Mouse (Mus musculus): Measurements from ENCODE around the gene Tbc1d23. TPM values are rescaled to one million over a fixed set of nuclear protein-coding genes. Genes with fewer than 3 reads are reported as not detected.

Gene Tbc1d23
- polyA plus RNA-seq, 1 experiment from 2014 or later: 22.3 TPM

DNA sequence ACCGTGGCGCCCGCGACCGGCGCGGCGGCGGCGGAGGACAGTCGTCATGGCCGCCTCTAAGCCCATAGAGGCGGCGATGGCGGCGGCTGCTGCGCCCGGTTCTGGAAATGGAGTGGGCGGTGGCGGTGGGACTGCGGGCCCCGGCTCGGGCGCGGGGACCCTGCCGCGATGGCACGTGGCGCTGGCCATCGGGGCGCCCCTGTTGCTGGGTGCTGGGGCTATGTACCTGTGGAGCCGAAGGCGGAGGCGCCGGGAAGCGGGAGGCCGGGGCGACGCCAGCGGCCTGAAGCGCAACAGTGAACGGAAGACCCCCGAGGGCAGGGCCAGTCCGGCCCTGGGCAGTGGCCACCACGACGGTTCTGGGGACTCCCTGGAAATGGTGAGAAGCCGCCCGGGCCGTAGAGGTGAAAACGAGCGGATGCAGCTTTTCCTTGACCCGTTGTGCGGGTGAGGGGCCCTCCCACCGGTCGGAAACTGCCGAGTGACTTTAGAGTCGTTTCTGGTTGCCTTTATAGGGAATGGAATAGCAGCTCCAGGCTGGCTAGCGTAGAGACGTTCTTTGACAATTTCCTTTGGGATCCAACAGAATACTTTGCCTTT, 109.4 kb downstream of the Tbc1d23 start:
- under 1% methylated on average over 59 of the region's 59 CpGs for WGBS

DNA sequence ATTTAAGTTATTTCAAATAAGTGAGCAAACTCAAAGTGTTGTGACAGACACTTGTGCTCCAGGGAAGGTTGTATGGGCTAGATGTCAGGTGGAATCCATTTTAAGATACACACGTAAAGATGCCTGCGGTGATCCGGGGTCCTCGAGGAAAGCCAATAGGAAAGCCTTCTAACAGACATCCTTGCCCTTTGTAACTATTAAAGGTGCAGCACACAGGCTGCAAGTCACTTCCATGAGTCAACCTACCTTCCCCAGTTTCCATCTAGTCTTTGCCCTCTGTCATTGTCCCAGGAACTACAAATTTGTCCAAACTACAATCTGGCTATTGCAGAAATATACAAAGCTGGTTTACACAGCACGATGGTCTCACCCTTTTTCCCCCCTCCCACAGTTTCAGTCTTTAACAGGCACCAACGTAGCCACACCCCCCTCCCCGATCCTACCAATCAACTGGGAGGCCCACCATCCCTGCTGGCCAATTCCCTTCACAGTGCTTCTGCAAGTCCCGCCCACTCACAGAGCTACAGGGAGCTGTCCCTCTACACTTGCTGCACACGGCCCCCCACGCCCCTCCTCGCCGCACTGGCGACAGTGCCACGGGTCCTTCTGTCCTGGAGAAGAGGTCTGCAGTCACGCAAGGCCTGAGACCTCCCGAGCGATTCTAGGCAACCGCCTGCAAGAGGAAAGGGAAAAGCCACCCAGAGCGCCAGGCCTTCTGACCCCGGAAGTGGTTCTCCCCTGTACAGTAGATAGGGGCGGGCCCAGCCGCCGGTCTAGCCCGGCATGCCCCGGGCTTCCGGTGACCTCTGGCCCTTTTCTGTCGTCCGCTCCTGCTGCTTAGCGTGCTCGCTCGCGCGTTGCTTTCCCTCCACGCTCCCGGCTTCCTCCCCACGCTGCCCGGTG, 110.1 kb downstream of the Tbc1d23 start, which contains the start of gene Tomm70a:
Gene Tomm70a, plus strand, starts transcription at position 791 of the 903 bp plus-strand sequence.
- ATAC-seq: peak; percentile 99
- Histone ChIP-seq H3K36me3 (ENCODE audit: control insufficient read depth, insufficient read depth) (no peaks in the 10 kb centered on the region), H3K27me3 (replicated peaks; ENCODE audit: control insufficient read depth, insufficient read depth, low read length) (no peaks in the 10 kb centered on the region), H3K4me1 (replicated peaks; ENCODE audit: control insufficient read depth, insufficient read depth, low read length) (no peaks in the 10 kb centered on the region), H3K9ac (ENCODE audit: low read depth, low read length) (peak within 1 kb of the TSS; percentile 96), H3K4me2 (replicated peaks; ENCODE audit: low read depth) (peak within 1 kb of the TSS; percentile 84), H3K9me3 (ENCODE audit: control insufficient read depth) (no peaks in the 10 kb centered on the region), H3K4me3 (ENCODE audit: low read depth, low read length) (peak within 1 kb of the TSS; percentile 97), H3K27ac (ENCODE audit: low read depth, low read length) (peak within 1 kb of the TSS; percentile 97)
- 1% methylated on average over 37 of the region's 37 CpGs for WGBS
- TF ChIP-seq CTCF (IDR thresholded peaks at IDR 0.05; ENCODE audit: low read depth): no peak

More for the DNA sequence above, 109.4 kb downstream of the Tbc1d23 start:
- no peaks in the 10 kb centered on the region for H3K27me3 ChIP-seq (replicated peaks; ENCODE audit: control insufficient read depth, insufficient read depth, low read length)
- H3K4me2 ChIP-seq (replicated peaks; ENCODE audit: low read depth): peak overlapping the region; percentile 84
- no peak for TF ChIP-seq CTCF (IDR thresholded peaks at IDR 0.05; ENCODE audit: low read depth)
- H3K36me3 ChIP-seq (ENCODE audit: control insufficient read depth, insufficient read depth): no peaks in the 10 kb centered on the region
- peak; percentile 19 for ATAC-seq
- peak overlapping the region; percentile 97 for H3K4me3 ChIP-seq (ENCODE audit: low read depth, low read length)
- H3K9ac ChIP-seq (ENCODE audit: low read depth, low read length): peak overlapping the region; percentile 96
- no peaks in the 10 kb centered on the region for H3K4me1 ChIP-seq (replicated peaks; ENCODE audit: control insufficient read depth, insufficient read depth, low read length)
- H3K27ac ChIP-seq (ENCODE audit: low read depth, low read length): peak overlapping the region; percentile 97
- H3K9me3 ChIP-seq (ENCODE audit: control insufficient read depth): no peaks in the 10 kb centered on the region

Other genes starting within 250 kb of the Tbc1d23 start
- 0.18 and 0.30 TPM in 2 replicates for gene Tmem45a2, start 160.1 kb downstream of the Tbc1d23 start, polyA plus RNA-seq (2015; fragmentation: Nextera tagmentation; extraction: Ambion mirVana)
- gene Tomm70a, start 109.8 kb downstream of the Tbc1d23 start, polyA plus RNA-seq (2015; fragmentation: Nextera tagmentation; extraction: Ambion mirVana): 33.1 and 33.3 TPM in 2 replicates
- gene Nit2, start 64.2 kb downstream of the Tbc1d23 start, polyA plus RNA-seq (2015; fragmentation: Nextera tagmentation; extraction: Ambion mirVana): 46.1 and 46.2 TPM in 2 replicates
- not detected in 2 replicates for gene Tmem30c, start 61.4 kb upstream of the Tbc1d23 start, polyA plus RNA-seq (2015; fragmentation: Nextera tagmentation; extraction: Ambion mirVana)
- 32.1 and 35.4 TPM in 2 replicates for gene Filip1l, start 121.6 kb upstream of the Tbc1d23 start, polyA plus RNA-seq (2015; fragmentation: Nextera tagmentation; extraction: Ambion mirVana)